Mouse (Mus musculus): ENCODE measurements around the gene Hspbap1.

The Hspbap1 gene

DNA sequence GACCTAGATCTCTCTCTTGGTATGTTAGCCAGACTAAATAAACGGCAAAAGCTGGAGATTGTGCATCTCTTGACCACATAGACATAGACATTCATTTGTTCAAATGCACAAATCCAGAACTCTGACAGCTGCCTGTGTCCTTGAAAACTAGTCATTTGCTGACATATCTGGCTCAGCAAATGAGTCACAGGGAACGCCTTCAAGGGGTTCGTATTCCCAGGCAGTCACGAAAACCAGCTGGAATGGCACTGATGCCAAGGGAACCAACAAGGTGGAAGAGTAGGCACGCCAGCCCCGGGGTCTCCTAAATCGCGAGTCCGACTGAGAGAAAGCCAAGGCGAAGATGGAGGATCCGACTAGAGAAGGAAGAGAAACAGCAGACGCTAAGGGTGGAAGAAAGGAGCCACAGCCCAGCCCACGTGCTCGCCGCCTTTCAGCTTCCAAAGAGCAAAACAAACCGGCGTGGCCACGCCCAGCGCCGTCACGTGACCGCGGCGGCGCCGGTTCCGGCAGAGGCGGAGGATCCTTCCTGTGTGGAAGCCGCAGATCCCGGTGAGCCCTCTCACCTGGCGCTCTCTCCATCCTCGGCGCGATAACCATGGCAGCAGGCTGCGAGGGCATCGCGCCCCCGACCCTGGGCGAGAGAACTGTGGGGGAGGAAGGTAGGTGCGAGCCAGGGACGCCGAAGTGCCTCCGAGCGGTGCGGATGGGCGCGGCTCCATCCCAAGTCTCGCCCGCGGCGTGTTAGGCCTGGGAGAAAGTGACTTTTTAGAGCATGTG lies at the start of gene Hspbap1:
TSS of gene Hspbap1 (plus strand) at position 498 of the 780 bp plus-strand sequence.
- DNase-seq (ENCODE audit: low spot score in 2 of 2), result peak; percentile 64 to 87

- no peak for DNase-seq (ENCODE audit: low spot score in 2 of 2)
Measured at GRCm38 (mm10) chr16:35724561-35724960, 45.6 kb upstream of the Hspbap1 start.

- DNase-seq (ENCODE audit: low spot score in 2 of 2), result no peak
Measured at GRCm38 (mm10) chr16:35726601-35727000, 43.6 kb upstream of the Hspbap1 start.

DNA sequence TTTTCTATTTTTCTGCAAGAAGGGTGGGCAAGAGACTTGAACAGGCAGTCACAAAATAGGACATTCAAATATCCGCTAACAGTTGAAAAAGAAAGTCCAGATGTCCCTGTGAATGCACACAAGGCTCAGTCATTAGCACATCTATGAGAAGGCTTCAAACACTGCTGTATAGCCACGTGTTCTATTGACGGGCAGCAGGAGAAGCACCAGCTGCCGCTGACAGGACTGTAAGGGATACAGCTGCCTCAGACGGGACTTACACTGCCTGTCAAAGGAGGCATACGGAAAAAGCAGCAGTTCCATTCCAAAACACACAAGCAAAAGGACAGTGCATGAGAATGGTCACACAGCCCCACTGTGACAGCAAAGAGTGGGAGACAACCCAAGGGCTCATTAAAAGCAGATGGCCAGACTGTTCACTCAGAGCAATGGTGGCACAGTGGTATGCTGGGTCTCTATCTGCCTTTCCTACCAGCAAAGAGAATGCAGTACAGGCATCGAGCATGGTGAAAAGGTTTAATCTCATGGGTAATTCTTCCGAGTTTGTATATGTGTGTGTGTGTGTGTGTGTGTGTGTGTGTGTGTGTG lies 40.9 kb upstream of the Hspbap1 start:
- DNase-seq (ENCODE audit: low spot score in 2 of 2), result no peak

- DNase-seq (ENCODE audit: low spot score in 2 of 2), result no peak
Measured at GRCm38 (mm10) chr16:35732096-35732495, 38.1 kb upstream of the Hspbap1 start.

GRCm38 (mm10) chr16:35734038-35734437 lies 36.1 kb upstream of the Hspbap1 start:
- DNase-seq (ENCODE audit: low spot score in 2 of 2), result peak in 1 of 2 experiments; percentile 53

DNA sequence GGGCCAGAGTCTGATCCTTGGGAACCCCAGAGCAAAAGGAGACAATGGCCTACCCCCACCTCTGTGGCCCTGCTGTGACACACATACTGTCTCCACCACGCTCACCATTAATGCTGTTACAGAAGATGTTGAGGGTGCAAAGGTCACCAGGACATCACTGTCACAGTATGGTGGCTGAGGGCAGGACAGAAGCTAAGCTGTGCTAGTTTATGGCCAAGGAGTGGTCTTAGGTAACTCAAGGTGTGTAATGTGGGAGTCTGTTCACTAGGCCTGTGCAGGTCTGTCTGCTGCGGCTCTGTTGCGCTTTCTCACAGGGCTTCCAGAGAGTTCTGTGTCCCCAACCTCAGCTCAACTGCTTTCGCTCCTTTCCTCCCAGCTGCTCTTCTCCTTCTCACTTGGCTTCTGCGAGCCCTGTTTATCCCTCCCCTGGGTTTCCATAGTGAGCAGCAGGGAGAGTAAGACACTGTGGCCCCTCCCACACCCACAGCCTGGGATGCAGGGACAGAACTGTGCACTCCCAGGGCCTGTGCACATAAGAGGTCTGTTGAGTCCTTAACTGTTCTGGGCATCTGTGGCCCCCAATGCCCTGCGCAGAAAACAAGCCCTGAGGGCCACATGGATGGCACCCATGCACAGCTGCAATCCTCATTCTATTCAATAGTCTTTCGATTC lies 31.9 kb upstream of the Hspbap1 start:
- DNase-seq (ENCODE audit: low spot score in 2 of 2), result no peak

- no peak for DNase-seq (ENCODE audit: low spot score in 2 of 2)
Measured at GRCm38 (mm10) chr16:35739548-35739947, 30.6 kb upstream of the Hspbap1 start.

DNA sequence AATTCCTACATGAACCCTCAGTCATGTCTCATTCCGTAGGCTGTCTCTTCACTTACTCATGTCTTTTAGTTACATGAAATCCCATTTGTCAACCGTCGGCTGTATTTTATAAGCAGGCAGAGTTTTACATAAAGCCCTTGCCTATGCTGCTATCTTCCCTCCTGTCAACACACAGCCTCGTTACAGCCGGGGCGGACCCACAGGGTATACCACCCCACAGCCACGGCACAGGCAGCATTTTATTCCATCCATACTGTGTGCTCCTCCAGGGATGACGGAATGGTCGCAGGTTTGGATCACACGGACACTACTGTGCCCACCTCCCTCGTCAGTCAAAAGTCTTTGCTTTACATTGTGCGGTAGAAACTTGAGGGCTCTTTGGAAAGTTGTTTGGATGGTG lies 29.8 kb upstream of the Hspbap1 start:
- DNase-seq (ENCODE audit: low spot score in 2 of 2), result no peak

DNA sequence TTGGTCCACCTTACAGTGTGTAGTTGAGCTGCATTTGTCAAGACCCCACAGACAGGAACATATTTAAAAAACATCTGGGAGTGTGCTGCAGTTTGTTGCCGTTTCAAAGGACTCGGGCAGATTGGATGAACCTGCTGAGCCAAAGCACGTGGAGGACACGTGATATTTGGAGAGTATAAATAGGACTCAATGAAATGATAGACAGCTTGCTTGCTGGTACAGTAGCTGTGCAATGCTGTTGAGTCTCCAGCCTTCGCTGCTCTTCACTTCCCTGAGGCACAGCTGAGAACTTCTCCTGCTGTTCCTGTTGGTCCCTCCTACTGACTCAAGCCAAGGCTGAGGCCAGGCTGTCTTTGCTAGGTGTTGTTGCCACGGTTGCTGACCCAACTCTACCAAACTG lies 29.2 kb upstream of the Hspbap1 start:
- no peak for DNase-seq (ENCODE audit: low spot score in 2 of 2)

DNA sequence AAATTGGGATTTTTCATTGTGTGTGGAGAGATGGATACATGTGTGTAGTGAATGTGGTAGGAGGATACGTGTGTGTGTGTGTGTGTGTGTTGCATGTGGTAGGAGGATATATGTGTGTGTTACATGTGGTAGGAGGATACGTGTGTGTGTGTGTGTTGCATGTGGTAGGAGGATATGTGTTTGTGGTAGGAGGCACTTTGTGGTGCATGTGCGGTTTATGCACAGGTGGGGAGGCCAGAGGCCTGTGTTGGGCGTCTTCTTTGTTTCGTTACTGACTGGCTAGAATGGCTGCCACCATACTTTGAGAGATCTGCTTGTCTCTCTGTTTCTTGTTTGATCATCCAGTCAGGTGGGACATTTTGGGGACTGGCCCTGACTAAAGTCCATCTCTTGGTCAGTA lies 28.6 kb upstream of the Hspbap1 start:
- no peak for DNase-seq (ENCODE audit: low spot score in 2 of 2)

- no peak for DNase-seq (ENCODE audit: low spot score in 2 of 2)
Measured at GRCm38 (mm10) chr16:35742251-35742937, 27.8 kb upstream of the Hspbap1 start.

DNA sequence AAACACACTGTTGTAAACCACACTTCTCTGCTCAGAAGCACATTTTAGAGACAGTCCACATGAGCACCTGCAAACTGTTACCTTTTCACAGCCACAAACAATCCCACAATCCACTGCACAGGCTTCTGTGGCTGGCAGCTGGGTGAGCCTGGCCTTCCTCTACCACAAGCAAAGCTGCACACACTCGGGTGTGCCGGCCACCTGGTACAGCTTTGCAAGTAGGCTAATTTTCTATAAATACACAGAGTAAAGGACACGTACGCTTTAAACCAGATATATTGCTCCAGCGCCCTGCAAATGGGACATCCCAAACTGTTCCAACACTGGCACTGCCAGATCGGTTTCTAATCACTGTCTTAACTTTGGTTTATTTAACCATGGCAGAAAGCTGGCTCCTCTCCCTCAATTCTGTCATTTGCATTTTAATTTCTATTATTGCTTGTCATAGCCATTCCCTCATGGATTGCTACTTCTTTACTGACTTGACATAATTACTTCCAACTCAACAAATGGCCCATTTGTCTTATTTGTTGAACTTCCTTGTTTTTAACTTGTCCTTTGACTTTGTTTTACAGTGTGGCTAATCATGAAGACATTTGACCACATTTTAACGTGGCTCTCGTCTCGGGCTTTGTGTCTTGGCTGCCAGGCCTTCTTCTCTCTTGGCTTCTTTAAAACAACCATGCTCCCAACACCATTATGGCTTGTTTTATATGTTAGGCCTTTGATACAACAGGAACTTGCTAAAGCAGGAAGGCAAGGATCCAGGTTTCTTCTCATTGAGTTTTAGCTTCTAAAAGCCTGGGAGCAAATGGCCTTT lies 22.5 kb upstream of the Hspbap1 start:
- DNase-seq (ENCODE audit: low spot score in 2 of 2), result no peak

DNA sequence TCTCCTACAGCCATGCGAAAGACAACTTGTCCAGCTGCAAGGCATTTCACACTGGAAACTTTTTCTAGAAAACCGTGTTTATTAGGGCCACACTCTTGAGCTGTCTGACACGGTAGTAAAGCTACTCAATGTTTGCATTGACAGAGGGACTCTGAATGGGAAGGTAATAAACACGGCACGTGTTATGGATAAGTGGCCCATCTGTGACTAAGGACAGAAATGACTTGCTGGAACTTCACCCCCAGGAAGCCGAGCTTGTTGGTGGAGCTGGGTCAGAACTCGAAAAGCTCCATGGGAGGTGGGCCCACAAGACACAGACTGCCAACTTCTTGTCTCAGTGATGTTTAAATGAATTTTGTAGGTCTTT lies 22.0 kb upstream of the Hspbap1 start:
- no peak for DNase-seq (ENCODE audit: low spot score in 2 of 2)

GRCm38 (mm10) chr16:35749385-35749784 lies 20.8 kb upstream of the Hspbap1 start:
- no peak for DNase-seq (ENCODE audit: low spot score in 2 of 2)

GRCm38 (mm10) chr16:35751841-35752240 lies 18.3 kb upstream of the Hspbap1 start:
- no peak for DNase-seq (ENCODE audit: low spot score in 2 of 2)

DNA sequence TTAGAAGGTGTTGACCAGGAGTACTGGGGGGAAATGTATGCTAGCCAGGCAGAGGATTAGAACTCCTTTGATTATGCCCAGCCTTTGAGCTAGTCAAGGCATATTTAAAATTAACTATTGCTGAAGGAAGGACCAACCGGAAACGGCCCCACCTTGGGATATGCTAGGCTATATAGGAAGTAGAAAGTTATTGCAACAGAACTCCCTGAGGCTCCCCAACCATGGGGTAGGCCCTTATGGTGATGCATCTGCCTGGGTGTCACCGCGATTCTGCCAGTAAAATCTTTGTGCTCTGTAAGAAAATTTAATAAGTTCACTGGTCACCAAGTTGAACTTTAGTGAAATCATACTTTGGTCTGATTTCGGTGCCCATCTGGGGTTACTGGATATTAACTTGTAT lies 16.2 kb upstream of the Hspbap1 start:
- no peak for DNase-seq (ENCODE audit: low spot score in 2 of 2)

DNA sequence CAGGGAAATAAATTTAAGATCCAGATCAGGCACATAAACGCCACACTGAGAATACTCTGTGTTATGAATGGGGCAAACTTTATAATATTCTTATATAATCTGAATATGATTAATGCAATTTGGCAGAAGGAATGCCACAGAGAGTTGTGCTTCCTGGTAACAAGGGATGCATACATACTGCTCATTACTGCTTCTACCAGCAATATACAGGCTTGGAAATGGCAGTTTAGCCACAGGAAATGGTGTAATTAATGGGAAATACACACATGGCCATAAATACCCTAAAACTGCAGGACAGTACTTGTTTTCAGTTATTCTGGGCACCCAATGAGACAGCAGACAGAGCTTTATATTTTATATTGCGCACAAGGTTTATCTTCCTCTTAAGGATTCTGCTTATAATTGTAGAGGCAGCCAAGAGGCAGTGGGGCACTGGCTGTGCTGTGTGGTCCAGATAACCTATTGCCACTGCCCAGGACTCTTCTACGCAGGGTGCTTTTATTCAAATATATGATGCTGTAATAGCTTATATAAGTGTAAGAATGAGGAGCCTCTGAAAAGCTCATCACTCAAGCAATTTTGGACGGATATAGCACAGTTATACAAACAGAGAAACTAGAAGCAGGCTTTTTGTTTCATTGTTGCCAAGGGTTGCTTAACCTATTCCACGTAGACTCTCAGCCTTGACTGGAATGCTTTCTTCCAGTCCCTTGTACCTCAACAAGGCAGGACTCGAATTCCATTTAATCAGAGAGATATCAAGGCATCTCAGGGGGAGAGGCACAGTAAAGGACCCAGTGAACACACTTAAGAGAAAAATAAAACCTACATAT lies 14.5 kb upstream of the Hspbap1 start:
- no peak for DNase-seq (ENCODE audit: low spot score in 2 of 2)

DNA sequence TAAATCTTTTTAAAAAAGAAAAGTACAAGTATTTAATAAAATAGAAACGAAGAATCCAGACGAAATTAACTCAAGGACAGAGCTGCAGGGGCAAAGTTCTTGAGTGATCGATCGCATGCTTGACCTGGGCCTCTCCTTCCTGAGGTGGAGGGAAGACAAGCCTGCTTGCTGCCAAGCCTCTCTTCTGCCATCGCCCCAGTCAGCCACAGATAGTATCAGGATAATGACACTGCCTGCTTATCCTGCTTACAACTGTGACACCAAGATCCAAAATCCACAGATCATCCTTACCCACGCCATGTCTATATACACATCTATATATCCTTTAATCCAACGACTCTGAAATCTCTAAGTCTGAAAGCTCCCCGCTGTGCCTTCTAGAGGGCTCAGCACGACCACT lies 13.5 kb upstream of the Hspbap1 start:
- no peak for DNase-seq (ENCODE audit: low spot score in 2 of 2)

GRCm38 (mm10) chr16:35759401-35759800 lies 10.8 kb upstream of the Hspbap1 start:
- no peak for DNase-seq (ENCODE audit: low spot score in 2 of 2)
